Mouse (Mus musculus) spleen, postnatal 4 days (tissue): ENCODE measurements around the gene Ebf4.
A peak's percentile ranks its signal among the peaks of the same experiment; 100 is the strongest.

Experiments used
- DNase-seq, 2 experiments: peaks; one replicate each; pipeline ENCODE4 v3.0.0; 2022; ENCODE audit warnings: low spot score in 2 of 2

Ebf4 gene

DNA sequence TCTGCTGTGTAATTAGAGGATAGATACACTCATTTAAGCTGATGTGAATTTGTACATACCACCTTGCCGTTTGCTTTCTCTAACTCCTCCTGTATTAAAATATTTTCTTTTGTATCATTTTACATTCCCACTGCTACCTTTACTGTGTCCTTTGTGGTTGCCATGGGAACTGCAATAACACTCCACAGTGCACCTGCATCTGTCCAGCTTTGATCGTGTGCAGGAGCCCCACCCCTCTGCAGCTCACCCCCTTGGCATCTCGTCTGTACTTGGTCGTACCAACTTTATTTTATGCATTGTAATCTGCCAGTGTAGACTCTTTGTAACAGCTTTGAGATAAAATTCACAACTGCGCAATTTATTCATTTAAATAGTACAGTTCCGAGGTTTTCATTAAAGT lies 88.9 kb downstream of the Ebf4 start:
- DNase-seq = no peak

DNA sequence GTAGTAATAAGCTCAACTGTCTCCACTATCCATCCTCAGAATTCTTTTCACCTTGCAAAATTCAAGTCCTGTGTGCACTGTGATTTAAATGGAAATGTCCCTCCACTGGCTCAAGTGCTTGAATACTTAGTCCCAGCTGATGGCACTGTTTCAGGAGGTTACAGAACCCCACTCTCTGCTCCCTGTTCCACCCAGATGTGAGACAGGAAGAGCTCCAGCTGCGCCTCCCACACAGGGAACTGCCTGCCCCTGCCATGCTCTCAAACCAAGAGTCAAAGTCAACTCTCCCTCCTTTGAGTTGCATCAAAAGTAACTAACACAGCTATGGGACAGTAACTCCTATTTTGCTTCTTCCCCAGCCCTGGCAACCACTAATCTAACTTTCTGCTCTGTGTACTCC lies 91.2 kb downstream of the Ebf4 start:
- DNase-seq = no peak

DNA sequence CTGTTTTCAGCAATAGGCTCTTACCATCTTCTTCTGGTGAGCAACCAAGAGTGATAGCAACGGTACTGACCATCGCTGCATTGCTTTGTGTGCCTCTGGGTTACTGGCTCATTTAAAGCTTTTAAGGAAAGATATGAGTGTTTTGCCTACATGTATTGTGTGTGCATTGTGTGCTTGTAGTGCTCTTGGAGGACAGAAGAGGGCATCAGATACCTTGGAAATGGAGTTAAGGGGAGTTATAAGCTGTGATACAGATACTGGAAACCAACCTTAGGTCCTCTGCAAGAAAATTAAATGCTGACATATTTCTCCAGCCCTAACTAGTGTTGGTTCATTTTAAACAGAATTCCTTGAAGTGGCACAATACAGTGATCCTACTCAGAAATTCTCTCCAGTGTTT lies 93.8 kb downstream of the Ebf4 start:
- no peak for DNase-seq

DNA sequence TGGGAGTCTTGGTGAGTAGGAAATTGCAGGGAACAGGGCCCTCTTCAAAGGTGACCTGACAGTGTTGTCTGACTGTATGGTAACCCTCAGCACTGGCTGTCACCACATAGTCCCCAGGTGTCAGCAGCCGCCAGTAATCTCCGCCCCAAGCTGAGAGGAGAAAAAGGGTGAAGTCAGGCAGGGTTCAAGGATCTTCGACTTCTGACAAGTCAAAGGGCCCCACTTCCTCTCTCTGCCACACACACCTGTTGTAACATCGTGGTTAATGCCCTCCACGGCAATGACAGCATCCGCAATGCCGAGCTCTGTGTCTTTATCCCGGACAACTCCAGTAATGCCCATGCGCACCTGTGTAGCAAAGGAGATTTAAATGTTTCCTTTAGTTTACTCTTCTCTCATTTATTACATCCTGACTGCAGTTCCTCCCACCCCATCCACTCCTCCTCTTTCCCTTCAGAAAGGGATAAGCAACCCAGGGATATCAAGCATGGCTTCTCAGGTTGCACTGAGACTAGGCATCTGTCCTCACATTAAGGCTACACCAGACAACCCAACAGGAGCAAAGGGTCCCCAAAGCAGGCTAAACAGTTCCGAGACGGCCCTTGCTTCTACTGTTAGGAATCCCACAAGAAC lies 96.1 kb downstream of the Ebf4 start:
- no peak for DNase-seq

- no peak for DNase-seq
Measured at GRCm38 (mm10) chr2:130392836-130393235, 97.9 kb downstream of the Ebf4 start.

- DNase-seq = no peak
Measured at GRCm38 (mm10) chr2:130395696-130396095, 100.7 kb downstream of the Ebf4 start.

DNA sequence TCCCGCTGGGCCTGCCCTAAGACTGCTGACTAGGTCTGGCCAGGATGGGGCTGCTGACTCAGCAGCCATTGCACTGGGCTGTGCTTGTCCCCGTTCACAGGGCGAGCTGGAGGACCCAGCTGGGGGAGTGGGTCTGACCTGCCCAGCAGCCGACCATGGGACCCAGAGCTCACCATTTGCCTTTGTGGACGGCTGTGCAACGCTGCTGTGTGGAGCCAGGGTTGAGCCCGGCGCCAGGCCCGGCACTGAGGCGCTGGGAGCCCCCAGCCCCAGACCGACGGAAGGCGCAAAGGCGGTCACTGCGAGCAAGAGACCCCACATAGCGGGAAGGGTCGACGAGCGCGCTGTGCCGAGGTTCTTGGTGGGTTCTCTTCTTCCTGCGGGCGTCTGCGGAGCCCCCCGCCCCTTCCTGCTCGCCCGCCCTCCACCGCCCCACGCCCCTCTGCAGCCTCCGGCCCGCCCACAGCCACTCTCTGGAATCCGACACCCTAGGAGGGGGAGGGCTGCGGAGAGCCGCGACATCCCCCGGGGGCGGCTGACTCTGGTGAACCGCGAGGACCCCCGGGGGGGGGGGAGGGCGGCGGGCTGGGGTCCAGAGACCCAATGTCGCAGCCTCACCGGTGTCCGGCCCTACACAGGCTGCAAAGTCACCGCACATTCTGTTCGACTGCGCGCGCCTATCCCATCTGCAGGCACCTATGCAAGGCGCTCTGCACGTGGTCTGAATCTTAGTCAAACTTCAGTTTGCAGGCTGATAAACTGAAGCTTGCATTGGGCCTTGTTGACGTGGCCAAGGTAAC lies 102.4 kb downstream of the Ebf4 start, which contains the start of gene Cpxm1:
Gene Cpxm1, minus strand, starts transcription at position 389 of the 800 bp plus-strand sequence.
- DNase-seq = no peak

GRCm38 (mm10) chr2:130398091-130398490 lies 103.1 kb downstream of the Ebf4 start:
- no peak for DNase-seq

- no peak for DNase-seq
Measured at GRCm38 (mm10) chr2:130400046-130400445, 105.1 kb downstream of the Ebf4 start.

- DNase-seq = no peak
Measured at GRCm38 (mm10) chr2:130401891-130402290, 106.9 kb downstream of the Ebf4 start.

DNA sequence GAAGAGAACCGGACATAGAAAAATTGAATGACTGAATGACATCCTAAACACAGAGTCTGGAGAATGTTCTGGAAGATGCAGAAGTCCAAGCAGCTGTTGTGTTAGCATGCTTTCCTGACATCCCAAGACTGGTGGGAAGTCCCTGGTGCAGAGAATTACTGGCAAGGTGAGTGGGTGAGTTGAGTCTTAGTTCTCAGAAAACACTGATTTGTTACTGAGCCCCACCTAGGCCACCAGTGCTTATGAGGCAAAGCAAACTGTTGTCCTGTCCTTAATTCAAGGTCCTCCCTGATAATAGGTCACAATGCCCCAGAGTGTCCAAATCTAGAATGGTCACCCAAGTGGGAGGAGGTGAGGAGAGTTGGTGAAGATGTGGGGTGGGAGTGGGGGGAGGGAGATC lies 110.0 kb downstream of the Ebf4 start, which contains the start of the genes Gm28372 and 1700020A23Rik:
Gene Gm28372, plus strand, starts transcription at position 301 of the 400 bp plus-strand sequence.
Gene 1700020A23Rik, plus strand, starts transcription at position 321 of the 400 bp plus-strand sequence.
- no peak for DNase-seq

- no peak for DNase-seq
Measured at GRCm38 (mm10) chr2:130406178-130406577, 111.2 kb downstream of the Ebf4 start, which contains the start of gene Tmem239. TSS of gene Tmem239 (plus strand) at chr2:130406478.

GRCm38 (mm10) chr2:130408194-130408593 lies 113.2 kb downstream of the Ebf4 start:
- DNase-seq = no peak

DNA sequence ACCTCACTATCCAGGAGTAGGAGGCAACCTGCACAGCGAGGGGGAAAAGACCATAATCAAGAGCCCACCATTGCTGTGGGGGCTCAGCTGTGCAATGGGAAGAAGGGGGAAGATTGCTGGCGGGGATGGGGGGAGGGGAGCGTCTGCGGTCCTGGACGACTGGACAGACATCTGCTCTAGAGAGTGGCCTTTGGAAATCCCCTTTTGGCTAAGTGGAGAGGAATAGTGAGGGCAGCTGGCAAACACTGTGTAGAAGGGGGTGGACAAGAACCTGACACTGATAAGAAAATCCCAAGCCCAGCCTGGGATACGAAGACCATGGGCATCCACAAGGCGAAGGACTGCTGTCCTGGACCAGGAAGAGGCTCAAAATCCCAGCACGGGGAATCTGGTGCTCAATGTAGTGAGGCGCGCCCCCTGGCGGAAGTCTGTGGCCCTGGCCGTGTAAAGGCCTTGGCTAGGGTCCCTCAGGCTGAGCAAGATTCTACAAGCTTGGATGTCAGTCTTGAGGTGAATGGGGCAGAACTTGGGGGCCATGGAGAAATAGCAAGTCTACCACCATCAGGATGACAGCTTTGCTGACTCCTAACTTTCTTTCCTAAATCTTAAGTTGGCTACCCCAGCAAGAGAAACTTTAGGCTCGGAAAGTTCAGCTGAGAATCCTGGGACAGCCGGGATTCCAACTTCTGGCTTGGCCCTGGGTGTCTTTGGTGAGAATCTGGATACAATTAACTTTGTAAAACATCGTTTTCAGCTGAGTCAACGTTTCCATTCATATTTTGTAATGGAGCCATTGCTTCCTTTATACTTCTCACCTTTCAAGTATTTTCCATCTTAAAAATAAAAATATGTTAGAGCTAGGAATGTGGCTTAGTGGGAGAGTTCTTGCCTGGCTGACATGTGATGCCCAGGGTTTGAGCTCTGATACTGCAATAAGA lies 116.9 kb downstream of the Ebf4 start:
- peak; percentile 64 to 90 for DNase-seq

GRCm38 (mm10) chr2:130412775-130413174 lies 117.8 kb downstream of the Ebf4 start:
- DNase-seq = no peak

GRCm38 (mm10) chr2:130414094-130414856 lies 119.3 kb downstream of the Ebf4 start:
- no peak for DNase-seq
